Comparison of ENCODE assay signal across 11 mouse cellular contexts in the genomic region with DNA sequence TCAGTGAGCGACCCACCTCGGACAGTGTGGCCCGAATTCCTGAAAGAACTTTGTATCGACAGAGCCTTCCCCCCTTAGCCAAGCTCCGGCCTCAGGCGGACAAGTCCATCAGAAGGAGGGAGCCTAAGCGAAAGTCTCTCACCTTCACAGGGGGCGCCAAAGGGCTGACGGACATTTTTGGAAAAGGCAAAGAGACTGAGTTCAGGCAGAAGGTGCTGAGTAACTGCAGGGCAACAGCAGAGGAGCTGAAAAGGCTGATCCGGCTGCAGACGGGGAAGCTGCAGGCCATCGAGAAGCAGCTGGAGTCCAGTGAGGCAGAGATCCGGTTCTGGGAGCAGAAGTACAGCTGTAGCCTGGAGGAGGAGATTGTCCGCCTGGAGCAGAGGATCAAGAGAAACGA. TPM values are rescaled to one million over a fixed set of nuclear protein-coding genes. Genes with fewer than 3 reads are reported as not detected.
A peak's percentile ranks its signal among the peaks of the same experiment; 100 is the strongest.
DNase-seq lines count a peak whose midpoint lies in the region; ATAC-seq and TF ChIP-seq lines count a peak whose summit lies in the region.
"Had no signal": no experiment of that assay in that cellular context is flagged by ENCODE, and none has a peak within 500 bp of the region (broad histone marks: within the 10 kb centered on the region; RNA-seq: fewer than 3 reads in every experiment).

No protein-coding gene starts in this region.

- H3K27me3 ChIP-seq in intestine, postnatal 0 days (replicated peaks; ENCODE audit: control insufficient read depth, insufficient read depth, low read length): no peaks in the 10 kb centered on the region
- no peaks in the 10 kb centered on the region for H3K27me3 ChIP-seq in intestine, embryonic 16.5 days (replicated peaks; ENCODE audit: control insufficient read depth, insufficient read depth, low read length)
- no peaks in the 10 kb centered on the region for H3K27me3 ChIP-seq in neural tube, embryonic 15.5 days (replicated peaks)
- H3K27me3 ChIP-seq: liver, embryonic 15.5 days; neural tube, embryonic 13.5 days had no signal

- 48% methylated on average over 15 of the region's 15 CpGs for WGBS in intestine, postnatal 0 days
- WGBS in intestine, embryonic 16.5 days: 47% methylated on average over 15 of the region's 15 CpGs
- 43% methylated on average over 15 of the region's 15 CpGs for WGBS in neural tube, embryonic 15.5 days
- 51% methylated on average over 15 of the region's 15 CpGs for WGBS in olfactory bulb, adult 2 months

- no peak for ATAC-seq in intestine, postnatal 0 days
- ATAC-seq in intestine, embryonic 16.5 days: no peak
- ATAC-seq in neural tube, embryonic 15.5 days (ENCODE audit: low FRiP score): no peak

- TF ChIP-seq POLR2A in olfactory bulb, adult 2 months (IDR thresholded peaks at IDR 0.05; ENCODE audit: insufficient read depth, low read depth, low read length): no peak

- H3K4me3 ChIP-seq in intestine, postnatal 0 days (ENCODE audit: low read depth, low read length): no peak overlapping the region
- no peak overlapping the region for H3K4me3 ChIP-seq in intestine, embryonic 16.5 days (ENCODE audit: low read length)
- no peak overlapping the region for H3K4me3 ChIP-seq in neural tube, embryonic 15.5 days (replicated peaks)
- no peak overlapping the region for H3K4me3 ChIP-seq in olfactory bulb, adult 2 months (ENCODE audit: insufficient read depth, low read depth, low read length)
- H3K4me3 ChIP-seq: liver, embryonic 15.5 days; neural tube, embryonic 13.5 days had no signal

- no peaks in the 10 kb centered on the region for H3K9me3 ChIP-seq in intestine, postnatal 0 days (ENCODE audit: control insufficient read depth)
- H3K9me3 ChIP-seq in intestine, embryonic 16.5 days (ENCODE audit: control insufficient read depth, low read length): no peaks in the 10 kb centered on the region
- H3K9me3 ChIP-seq in neural tube, embryonic 15.5 days (replicated peaks): no peaks in the 10 kb centered on the region
- H3K9me3 ChIP-seq: liver, embryonic 15.5 days; neural tube, embryonic 13.5 days had no signal

- H3K9ac ChIP-seq in intestine, postnatal 0 days (ENCODE audit: low read depth, low read length): no peak overlapping the region
- H3K9ac ChIP-seq in intestine, embryonic 16.5 days (ENCODE audit: low read depth, low read length): no peak overlapping the region
- H3K9ac ChIP-seq in neural tube, embryonic 15.5 days (replicated peaks): no peak overlapping the region
- H3K9ac ChIP-seq: liver, embryonic 15.5 days; neural tube, embryonic 13.5 days had no signal

- no peaks in the 10 kb centered on the region for H3K36me3 ChIP-seq in intestine, postnatal 0 days (ENCODE audit: control insufficient read depth, insufficient read depth)
- no peaks in the 10 kb centered on the region; the same call in 1 of the 2 replicates for H3K36me3 ChIP-seq in intestine, embryonic 16.5 days (ENCODE audit: control insufficient read depth, insufficient read depth, low read length)
- H3K36me3 ChIP-seq in neural tube, embryonic 15.5 days: no peaks in the 10 kb centered on the region
- H3K36me3 ChIP-seq: liver, embryonic 15.5 days; neural tube, embryonic 13.5 days had no signal

- peak; percentile 22 to 25 for DNase-seq in cerebellum, adult 18-20 months
- no peak for DNase-seq in cerebellum, adult 9-10 months
- DNase-seq in neural tube, embryonic 10.5 days (ENCODE audit: extremely low spot score, low spot score): peak; percentile 30
- DNase-seq in gastrocnemius, postnatal 10 days: no peak
- DNase-seq: spleen, adult 18-20 months had no signal

- H3K4me2 ChIP-seq in intestine, postnatal 0 days (replicated peaks; ENCODE audit: low read depth): no peak overlapping the region
- H3K4me2 ChIP-seq in intestine, embryonic 16.5 days (ENCODE audit: low read depth, low read length): no peak overlapping the region
- H3K4me2 ChIP-seq in neural tube, embryonic 15.5 days: no peak overlapping the region
- H3K4me2 ChIP-seq: liver, embryonic 15.5 days; neural tube, embryonic 13.5 days had no signal

- peak; percentile 52 for TF ChIP-seq CTCF in intestine, postnatal 0 days (IDR thresholded peaks at IDR 0.05; ENCODE audit: low read depth)
- peak; percentile 8; the same call in 1 of the 2 replicates for TF ChIP-seq CTCF in olfactory bulb, adult 2 months (IDR thresholded peaks at IDR 0.05; ENCODE audit: insufficient read depth, low read depth, low read length)

- H3K4me1 ChIP-seq in intestine, postnatal 0 days (replicated peaks; ENCODE audit: control insufficient read depth, insufficient read depth, low read length): no peaks in the 10 kb centered on the region
- H3K4me1 ChIP-seq in intestine, embryonic 16.5 days (ENCODE audit: control insufficient read depth, insufficient read depth, low read length): no peaks in the 10 kb centered on the region; the same call in 1 of the 2 replicates
- no peaks in the 10 kb centered on the region for H3K4me1 ChIP-seq in neural tube, embryonic 15.5 days
- peaks cover 20% of the 10 kb centered on the region for H3K4me1 ChIP-seq in olfactory bulb, adult 2 months (ENCODE audit: control insufficient read depth, insufficient read depth, low read length)

- no peak overlapping the region for H3K27ac ChIP-seq in intestine, postnatal 0 days (ENCODE audit: low read depth, low read length)
- no peak overlapping the region for H3K27ac ChIP-seq in intestine, embryonic 16.5 days (ENCODE audit: low read length)
- no peak overlapping the region for H3K27ac ChIP-seq in neural tube, embryonic 15.5 days (replicated peaks)
- H3K27ac ChIP-seq in olfactory bulb, adult 2 months (ENCODE audit: insufficient read depth, low read depth, low read length): no peak overlapping the region
- H3K27ac ChIP-seq: liver, embryonic 15.5 days; neural tube, embryonic 13.5 days had no signal

RNA-seq across cellular contexts. Expression of a gene that starts 50.2 kb away (rescaled TPM):
- 0.44 and 0.61 TPM in 2 replicates for polyA plus RNA-seq in intestine, postnatal 0 days (2015; fragmentation: Nextera tagmentation; extraction: Ambion mirVana)
- polyA plus RNA-seq in intestine, embryonic 16.5 days (2015; fragmentation: Nextera tagmentation; extraction: Ambion mirVana): 0.77 and 0.83 TPM in 2 replicates
- polyA plus RNA-seq in neural tube, embryonic 15.5 days (2015; fragmentation: Nextera tagmentation; extraction: Ambion mirVana): 5.6 and 6.3 TPM in 2 replicates
- polyA plus RNA-seq in olfactory bulb, adult 2 months (2012; ENCODE audit: insufficient read depth, insufficient read length, low replicate concordance, missing spikeins): 292 TPM in 1 of 2 replicates, not detected in the other
- 10 to 100 TPM; 24.7 to 36.4 TPM for total RNA-seq in gastrocnemius, postnatal 10 days (2021)

Comparison
In these comparisons a context has a peak if more than half of its experiments do, and no peak if none do; other contexts are left out.
1. DNase-seq: peak in cerebellum, adult 18-20 months (2 of 2) and neural tube, embryonic 10.5 days (single experiment); none in cerebellum, adult 9-10 months (single experiment) and gastrocnemius, postnatal 10 days (single experiment).